Mouse (Mus musculus): ENCODE measurements around the gene Scn3a. TPM values are rescaled to one million over a fixed set of nuclear protein-coding genes. Genes with fewer than 3 reads are reported as not detected.

The Scn3a gene
- not detected in 2 replicates for polyA plus RNA-seq (2012; ENCODE audit: insufficient read depth, low replicate concordance)

DNA sequence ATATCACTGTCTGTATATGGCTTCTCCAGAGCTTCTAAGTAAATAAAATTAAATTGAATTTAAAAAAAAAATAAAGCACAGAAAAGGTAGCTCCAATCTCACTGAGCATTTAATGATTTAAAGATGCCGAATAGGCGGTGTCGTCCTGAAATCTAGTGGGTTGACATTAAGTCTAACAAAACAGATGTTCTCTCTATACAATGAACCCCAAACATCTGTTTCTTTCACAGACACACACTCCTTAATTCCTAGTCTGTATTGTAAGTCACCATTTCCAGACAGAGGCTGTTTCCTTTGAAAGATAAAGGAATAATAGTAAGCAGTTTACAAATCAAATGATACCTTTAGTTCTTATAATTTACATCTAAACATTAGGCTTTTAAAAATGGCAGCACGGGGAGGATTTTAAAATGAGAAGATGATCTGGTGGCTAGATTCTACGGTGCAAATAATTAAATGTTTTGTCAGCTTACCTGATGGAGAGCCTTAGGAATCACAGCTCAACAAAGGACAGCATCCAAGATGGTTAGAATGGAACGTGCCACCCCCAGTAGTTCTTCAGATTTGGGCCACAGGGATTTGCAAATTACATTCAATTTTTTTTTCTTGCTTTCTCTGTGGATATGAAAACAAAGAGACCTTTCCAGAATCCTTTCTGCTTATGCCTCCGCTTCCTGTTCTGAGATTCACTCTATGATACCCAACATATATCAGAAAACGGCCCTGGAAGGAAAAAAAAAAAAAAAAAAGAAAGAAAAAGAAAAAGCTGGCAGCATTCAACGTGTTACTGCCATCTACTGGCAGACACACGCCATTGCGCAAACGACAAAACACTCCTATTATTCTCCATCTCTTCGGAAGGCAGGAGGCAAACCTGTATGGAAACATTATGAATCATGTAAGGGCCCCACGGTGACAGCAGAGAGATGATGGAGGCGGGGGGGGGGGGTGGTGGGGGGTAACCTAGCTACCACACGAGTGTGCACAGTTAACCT, at the start of gene Scn3a:
Scn3a (minus strand) TSS at position 835 of the 995 bp plus-strand sequence.
- H3K4me1 ChIP-seq, result no peaks in the 10 kb centered on the region
- H3K9me3 ChIP-seq, result no peaks in the 10 kb centered on the region
- no peaks in the 10 kb centered on the region for H3K36me3 ChIP-seq (replicated peaks; ENCODE audit: low read length)
- no peaks in the 10 kb centered on the region for H3K27me3 ChIP-seq (replicated peaks)
- no peak for TF ChIP-seq FLI1 (IDR thresholded peaks at IDR 0.05; ENCODE audit: low read length)
- no peak for TF ChIP-seq GATA1 (IDR thresholded peaks at IDR 0.05; ENCODE audit: borderline replicate concordance, low read length)
- H3K4me3 ChIP-seq (replicated peaks), result no peak within 1 kb of the TSS

DNA sequence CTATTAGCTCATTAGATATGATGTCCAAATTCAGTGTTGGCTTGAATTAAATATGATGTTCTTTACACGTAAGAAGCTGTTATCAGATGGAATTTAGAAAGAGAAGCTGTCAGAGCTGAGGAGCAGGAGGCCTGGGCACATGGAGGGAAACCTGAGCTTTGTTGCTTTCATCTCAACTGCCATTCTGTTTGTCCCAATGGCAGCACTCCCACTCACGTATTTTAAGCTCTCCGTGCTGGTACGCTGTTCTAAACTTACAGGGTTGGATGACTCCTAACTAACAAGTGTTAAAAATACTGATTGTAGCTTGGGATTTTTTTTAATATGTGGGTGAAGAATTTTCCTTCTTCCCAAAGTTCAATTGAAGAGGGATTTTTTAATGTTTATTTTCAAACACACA, 44.5 kb upstream of the Scn3a start:
- no peaks in the 10 kb centered on the region for H3K27me3 ChIP-seq (replicated peaks)
- H3K4me3 ChIP-seq (replicated peaks), result no peak overlapping the region
- H3K4me1 ChIP-seq, result no peaks in the 10 kb centered on the region
- no peaks in the 10 kb centered on the region for H3K36me3 ChIP-seq (replicated peaks; ENCODE audit: low read length)
- peaks cover 16% of the 10 kb centered on the region for H3K9me3 ChIP-seq
- TF ChIP-seq GATA1 (IDR thresholded peaks at IDR 0.05; ENCODE audit: borderline replicate concordance, low read length) (no peak), FLI1 (IDR thresholded peaks at IDR 0.05; ENCODE audit: low read length) (no peak)

DNA sequence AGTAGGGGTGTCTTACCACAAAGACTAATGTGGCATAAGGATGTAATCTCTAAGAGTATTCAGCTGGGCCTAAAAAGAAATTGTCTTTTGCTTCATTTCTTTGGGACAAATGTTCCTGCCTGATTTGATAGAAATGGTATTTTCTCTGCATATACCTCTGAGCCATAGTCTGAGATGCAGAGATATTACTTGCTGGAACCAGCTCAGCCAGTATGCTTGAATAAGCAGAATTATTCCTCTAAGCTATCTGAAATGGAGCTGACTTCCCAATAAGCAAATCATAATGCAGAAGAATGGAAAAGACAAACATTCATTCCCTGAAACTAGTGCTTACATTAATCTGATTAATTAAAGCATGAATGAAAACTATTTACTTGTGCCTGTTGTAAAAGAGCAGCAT, 40.4 kb upstream of the Scn3a start:
- no peaks in the 10 kb centered on the region for H3K27me3 ChIP-seq (replicated peaks)
- H3K4me3 ChIP-seq (replicated peaks), result no peak overlapping the region
- TF ChIP-seq GATA1 (IDR thresholded peaks at IDR 0.05; ENCODE audit: borderline replicate concordance, low read length) (no peak), FLI1 (IDR thresholded peaks at IDR 0.05; ENCODE audit: low read length) (no peak)
- no peaks in the 10 kb centered on the region for H3K4me1 ChIP-seq
- H3K9me3 ChIP-seq, result peaks cover 16% of the 10 kb centered on the region
- no peaks in the 10 kb centered on the region for H3K36me3 ChIP-seq (replicated peaks; ENCODE audit: low read length)

DNA sequence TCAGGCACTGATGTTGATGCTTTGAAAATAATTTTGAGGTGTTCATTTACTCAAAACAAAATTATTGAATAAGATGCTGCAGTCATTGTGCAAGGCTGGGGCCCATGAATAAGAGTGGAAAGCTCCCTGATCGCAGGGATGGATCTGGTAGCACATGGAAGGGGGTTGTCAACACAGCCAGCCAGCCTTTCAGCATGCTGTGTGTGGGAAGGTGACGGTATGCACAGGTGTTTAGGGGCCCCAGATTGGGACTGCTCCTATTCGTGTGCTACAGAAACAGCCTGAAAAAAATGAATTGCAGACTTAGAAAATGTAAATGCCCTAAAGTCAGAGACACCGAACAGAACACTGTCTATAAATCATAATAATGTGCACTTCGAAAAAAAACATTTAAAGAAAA, 20.3 kb upstream of the Scn3a start:
- H3K9me3 ChIP-seq, result peaks cover 8% of the 10 kb centered on the region
- no peaks in the 10 kb centered on the region for H3K36me3 ChIP-seq (replicated peaks; ENCODE audit: low read length)
- no peaks in the 10 kb centered on the region for H3K27me3 ChIP-seq (replicated peaks)

DNA sequence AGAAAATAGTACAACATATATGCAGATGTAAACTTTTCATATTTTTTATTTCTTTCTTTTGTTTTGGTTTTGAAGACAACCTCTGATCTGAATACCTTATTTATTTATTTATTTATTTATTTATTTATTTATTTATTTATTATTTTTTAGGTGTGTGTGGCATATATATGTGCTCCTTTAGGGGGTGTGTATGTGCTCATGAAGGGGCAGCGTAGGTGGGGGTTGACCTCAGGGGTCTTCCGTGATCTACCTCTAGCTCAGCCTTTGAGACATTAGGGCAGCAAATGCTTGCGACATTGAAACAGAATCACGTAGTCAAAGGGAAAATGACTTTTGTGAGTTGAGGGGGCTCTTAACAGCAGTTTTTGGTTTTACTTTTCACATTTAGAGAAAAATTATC, 498 bp upstream of the Scn3a start:
- Histone ChIP-seq H3K4me3 (replicated peaks) (no peak overlapping the region), H3K36me3 (replicated peaks; ENCODE audit: low read length) (no peaks in the 10 kb centered on the region), H3K27me3 (replicated peaks) (no peaks in the 10 kb centered on the region), H3K4me1 (no peaks in the 10 kb centered on the region), H3K9me3 (no peaks in the 10 kb centered on the region)
- TF ChIP-seq FLI1 (IDR thresholded peaks at IDR 0.05; ENCODE audit: low read length), result no peak
- no peak for TF ChIP-seq GATA1 (IDR thresholded peaks at IDR 0.05; ENCODE audit: borderline replicate concordance, low read length)

More for the DNA sequence above, 20.3 kb upstream of the Scn3a start:
- TF ChIP-seq FLI1 (IDR thresholded peaks at IDR 0.05; ENCODE audit: low read length) (no peak), GATA1 (IDR thresholded peaks at IDR 0.05; ENCODE audit: borderline replicate concordance, low read length) (no peak)
- Histone ChIP-seq H3K4me1 (no peaks in the 10 kb centered on the region), H3K4me3 (replicated peaks) (no peak overlapping the region)

DNA sequence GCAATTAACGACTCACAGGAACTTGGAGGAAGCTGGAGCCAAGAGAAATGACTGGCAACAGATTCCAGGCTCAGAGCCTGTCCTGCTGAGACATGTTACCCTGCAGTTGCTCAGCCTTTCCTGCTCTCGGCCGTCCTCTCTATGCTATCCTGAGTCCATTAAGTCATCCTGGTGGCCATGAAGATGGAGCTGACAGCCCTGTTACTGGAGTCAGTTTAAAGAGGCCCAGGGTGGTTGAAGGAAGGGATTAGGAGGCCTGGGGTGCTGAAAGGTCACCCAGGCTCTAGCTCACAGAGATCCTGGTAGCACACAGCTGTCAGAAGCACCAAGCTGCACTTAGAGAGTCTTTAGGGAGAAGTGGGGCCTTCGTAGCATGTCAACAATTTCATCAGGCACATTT, 3.5 kb downstream of the Scn3a start:
- TF ChIP-seq FLI1 (IDR thresholded peaks at IDR 0.05; ENCODE audit: low read length), result no peak
- TF ChIP-seq GATA1 (IDR thresholded peaks at IDR 0.05; ENCODE audit: borderline replicate concordance, low read length), result no peak
- H3K4me3 ChIP-seq (replicated peaks), result no peak overlapping the region
- no peaks in the 10 kb centered on the region for H3K36me3 ChIP-seq (replicated peaks; ENCODE audit: low read length)
- H3K27me3 ChIP-seq (replicated peaks), result no peaks in the 10 kb centered on the region
- H3K9me3 ChIP-seq, result no peaks in the 10 kb centered on the region
- H3K4me1 ChIP-seq, result no peaks in the 10 kb centered on the region

DNA sequence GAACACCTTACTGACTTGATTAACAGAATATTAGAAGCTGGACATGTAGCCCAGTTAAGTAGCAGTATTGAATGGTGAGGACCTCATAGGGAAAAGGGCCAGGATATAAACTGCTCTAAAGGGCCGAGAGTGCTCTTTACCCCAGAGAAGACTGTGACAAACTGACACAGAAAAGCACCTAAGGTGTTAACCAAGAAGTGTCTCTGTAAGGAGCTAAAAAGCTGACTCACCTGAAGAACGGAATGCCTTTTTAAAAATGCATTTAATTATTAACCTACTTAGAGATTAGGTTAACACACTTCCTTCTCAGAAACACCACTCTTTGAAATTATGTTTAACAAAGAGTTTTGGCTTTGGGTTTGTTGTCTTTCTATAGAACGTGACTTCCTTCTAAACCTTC, 9.7 kb downstream of the Scn3a start:
- Histone ChIP-seq H3K36me3 (replicated peaks; ENCODE audit: low read length) (no peaks in the 10 kb centered on the region), H3K4me1 (no peaks in the 10 kb centered on the region), H3K27me3 (replicated peaks) (no peaks in the 10 kb centered on the region), H3K9me3 (no peaks in the 10 kb centered on the region), H3K4me3 (replicated peaks) (no peak overlapping the region)
- TF ChIP-seq GATA1 (IDR thresholded peaks at IDR 0.05; ENCODE audit: borderline replicate concordance, low read length) (no peak), FLI1 (IDR thresholded peaks at IDR 0.05; ENCODE audit: low read length) (no peak)

DNA sequence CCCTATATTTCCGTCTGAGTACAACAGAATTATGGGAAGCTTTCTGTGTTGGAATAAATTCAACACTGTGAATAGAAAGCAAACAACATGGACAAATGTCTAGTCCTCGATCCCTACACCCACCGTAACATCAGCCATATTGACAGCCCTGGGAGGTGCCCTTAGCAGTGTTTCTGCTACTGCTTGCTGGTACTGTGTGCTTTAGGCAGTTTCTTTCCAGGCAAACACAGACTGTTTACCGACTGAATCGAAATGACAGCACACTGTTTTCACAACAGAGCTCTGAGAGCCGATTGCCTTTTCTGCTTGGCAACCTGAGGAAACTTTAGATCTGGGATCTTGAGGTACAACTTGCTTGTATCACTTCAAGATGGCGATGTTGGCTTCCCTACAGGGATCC, 12.8 kb downstream of the Scn3a start:
- no peak overlapping the region for H3K4me3 ChIP-seq (replicated peaks)
- H3K4me1 ChIP-seq, result no peaks in the 10 kb centered on the region
- no peaks in the 10 kb centered on the region for H3K27me3 ChIP-seq (replicated peaks)
- H3K36me3 ChIP-seq (replicated peaks; ENCODE audit: low read length), result no peaks in the 10 kb centered on the region
- no peaks in the 10 kb centered on the region for H3K9me3 ChIP-seq
- TF ChIP-seq FLI1 (IDR thresholded peaks at IDR 0.05; ENCODE audit: low read length), result no peak
- no peak for TF ChIP-seq GATA1 (IDR thresholded peaks at IDR 0.05; ENCODE audit: borderline replicate concordance, low read length)

DNA sequence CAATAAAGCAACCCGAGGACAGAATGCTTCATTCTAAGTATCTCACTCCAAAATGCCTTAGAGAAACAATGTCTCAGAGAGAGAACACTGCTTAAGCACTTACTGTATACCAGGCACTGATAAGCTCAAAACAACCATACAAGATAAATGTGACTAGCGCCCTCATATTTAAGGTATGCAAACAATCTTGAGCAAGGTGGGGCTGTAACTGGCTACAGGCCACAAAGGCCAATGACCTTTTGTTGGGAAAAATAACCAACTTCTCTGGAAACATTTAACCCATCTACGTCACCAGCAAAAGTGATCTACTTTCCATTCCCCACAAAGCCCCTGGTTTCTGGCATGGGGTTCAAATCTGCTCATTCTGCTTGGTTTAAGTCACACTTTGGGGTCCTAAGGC, 14.0 kb downstream of the Scn3a start:
- no peaks in the 10 kb centered on the region for H3K9me3 ChIP-seq
- TF ChIP-seq FLI1 (IDR thresholded peaks at IDR 0.05; ENCODE audit: low read length) (no peak), GATA1 (IDR thresholded peaks at IDR 0.05; ENCODE audit: borderline replicate concordance, low read length) (no peak)

DNA sequence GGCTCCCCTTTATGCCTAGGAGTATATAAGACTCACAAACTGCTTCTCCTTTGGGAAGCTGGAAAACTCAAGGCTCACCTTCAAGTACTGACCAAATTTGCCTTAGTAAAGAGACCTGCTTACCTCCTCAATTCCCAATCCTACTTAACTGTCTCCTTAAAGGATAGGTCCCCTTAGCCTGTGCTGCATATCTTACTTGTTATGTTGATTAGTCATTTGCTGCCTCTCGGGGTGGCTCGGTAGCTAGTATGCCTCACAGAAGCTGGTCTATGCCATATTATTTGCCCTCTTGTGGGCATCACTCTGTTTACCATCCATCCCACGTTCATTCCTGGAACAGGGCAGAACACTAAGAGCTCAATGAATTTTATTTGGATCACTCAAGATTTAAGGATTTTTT, 14.7 kb downstream of the Scn3a start:
- TF ChIP-seq GATA1 (IDR thresholded peaks at IDR 0.05; ENCODE audit: borderline replicate concordance, low read length) (no peak), FLI1 (IDR thresholded peaks at IDR 0.05; ENCODE audit: low read length) (no peak)
- no peaks in the 10 kb centered on the region for H3K4me1 ChIP-seq
- H3K4me3 ChIP-seq (replicated peaks), result no peak overlapping the region
- H3K9me3 ChIP-seq, result no peaks in the 10 kb centered on the region
- no peaks in the 10 kb centered on the region for H3K36me3 ChIP-seq (replicated peaks; ENCODE audit: low read length)
- no peaks in the 10 kb centered on the region for H3K27me3 ChIP-seq (replicated peaks)

More for the DNA sequence above, 14.0 kb downstream of the Scn3a start:
- Histone ChIP-seq H3K4me3 (replicated peaks) (no peak overlapping the region), H3K4me1 (no peaks in the 10 kb centered on the region), H3K36me3 (replicated peaks; ENCODE audit: low read length) (no peaks in the 10 kb centered on the region), H3K27me3 (replicated peaks) (no peaks in the 10 kb centered on the region)

All from megakaryocyte, embryonic 14.5 days (primary cell).